Mouse (Mus musculus): ENCODE data around the gene Acadl. TPM values are rescaled to one million over a fixed set of nuclear protein-coding genes. Genes with fewer than 3 reads are reported as not detected.

The Acadl gene
- polyA plus RNA-seq, 2 experiments: 34.8 to 105 TPM

DNA sequence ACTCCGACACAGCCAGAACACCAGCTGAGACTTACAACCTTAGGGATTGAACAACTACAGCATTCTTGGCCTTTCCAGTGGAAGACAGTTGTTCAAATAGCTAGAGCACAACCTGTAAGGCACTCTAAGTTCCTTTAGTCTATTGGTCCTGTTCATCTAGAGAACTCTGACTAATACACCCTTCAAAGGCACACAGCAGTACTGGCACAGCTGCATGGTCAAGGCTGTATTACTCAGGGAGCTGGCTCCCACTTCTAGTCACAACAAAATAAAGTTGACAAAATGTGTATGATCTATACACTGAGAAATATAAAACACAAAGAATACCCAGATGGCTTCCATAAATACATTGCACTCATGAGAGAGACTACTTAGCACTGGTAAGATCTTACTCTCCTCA lies 56.3 kb downstream of the Acadl start:
- 85% methylated on average over 1 of the region's 1 CpGs for WGBS (ENCODE audit: insufficient replicate concordance)
- Histone ChIP-seq H3K9me3 (ENCODE audit: control insufficient read depth, low read length) (no peaks in the 10 kb centered on the region), H3K4me1 (replicated peaks; ENCODE audit: control insufficient read depth in 2 of 2, insufficient read depth in 2 of 2, low read length in 1 of 2) (no peaks in the 10 kb centered on the region), H3K27me3 (ENCODE audit: control insufficient read depth, insufficient read depth, low read length) (no peaks in the 10 kb centered on the region), H3K4me2 (ENCODE audit: low read depth) (no peak overlapping the region), H3K4me3 (ENCODE audit: insufficient read depth in 1 of 2, low read depth in 2 of 2, low read length in 2 of 2) (no peak overlapping the region), H3K9ac (replicated peaks) (no peak overlapping the region), H3K36me3 (replicated peaks; ENCODE audit: control insufficient read depth, insufficient read depth, low read depth) (no peaks in the 10 kb centered on the region), H3K27ac (no peak overlapping the region)
- no peak for TF ChIP-seq EP300 (IDR thresholded peaks at IDR 0.05; ENCODE audit: low read depth)
- no peak for TF ChIP-seq CTCF (IDR thresholded peaks at IDR 0.05; ENCODE audit: low read depth)
- DNase-seq (ENCODE audit: low read depth in 3 of 3, low spot score in 3 of 3) (no peak), ATAC-seq (ENCODE audit: insufficient read depth) (no peak)

DNA sequence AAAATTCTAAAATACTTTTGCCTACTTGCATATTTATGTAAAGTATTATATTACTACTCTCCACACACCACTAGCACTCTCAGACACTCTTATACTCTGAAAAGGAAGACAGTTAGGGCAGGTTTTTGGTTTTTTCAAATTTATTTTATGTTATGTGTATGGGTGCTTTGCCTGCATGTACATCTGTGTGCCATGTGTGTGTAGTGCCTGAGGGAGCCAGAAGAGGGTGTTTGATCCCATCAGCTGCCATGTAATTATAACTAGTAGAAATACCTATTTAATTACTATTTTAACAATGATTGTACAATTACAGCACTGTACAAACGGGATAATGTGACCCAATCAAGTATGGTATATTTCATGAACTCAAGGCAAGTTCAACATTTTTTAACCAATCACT lies 57.7 kb downstream of the Acadl start:
- TF ChIP-seq EP300 (IDR thresholded peaks at IDR 0.05; ENCODE audit: low read depth): no peak
- no peak for TF ChIP-seq CTCF (IDR thresholded peaks at IDR 0.05; ENCODE audit: low read depth)
- 52% methylated on average over 1 of the region's 1 CpGs for WGBS (ENCODE audit: insufficient replicate concordance)
- no peak overlapping the region for H3K4me2 ChIP-seq (ENCODE audit: low read depth)
- ATAC-seq (ENCODE audit: insufficient read depth): no peak
- no peak overlapping the region for H3K27ac ChIP-seq
- H3K27me3 ChIP-seq (ENCODE audit: control insufficient read depth, insufficient read depth, low read length): no peaks in the 10 kb centered on the region
- no peak for DNase-seq (ENCODE audit: low read depth in 3 of 3, low spot score in 3 of 3)
- no peaks in the 10 kb centered on the region for H3K4me1 ChIP-seq (replicated peaks; ENCODE audit: control insufficient read depth in 2 of 2, insufficient read depth in 2 of 2, low read length in 1 of 2)
- no peak overlapping the region for H3K9ac ChIP-seq (replicated peaks)
- no peak overlapping the region for H3K4me3 ChIP-seq (ENCODE audit: insufficient read depth in 1 of 2, low read depth in 2 of 2, low read length in 2 of 2)
- H3K36me3 ChIP-seq (replicated peaks; ENCODE audit: control insufficient read depth, insufficient read depth, low read depth): no peaks in the 10 kb centered on the region
- H3K9me3 ChIP-seq (ENCODE audit: control insufficient read depth, low read length): no peaks in the 10 kb centered on the region

DNA sequence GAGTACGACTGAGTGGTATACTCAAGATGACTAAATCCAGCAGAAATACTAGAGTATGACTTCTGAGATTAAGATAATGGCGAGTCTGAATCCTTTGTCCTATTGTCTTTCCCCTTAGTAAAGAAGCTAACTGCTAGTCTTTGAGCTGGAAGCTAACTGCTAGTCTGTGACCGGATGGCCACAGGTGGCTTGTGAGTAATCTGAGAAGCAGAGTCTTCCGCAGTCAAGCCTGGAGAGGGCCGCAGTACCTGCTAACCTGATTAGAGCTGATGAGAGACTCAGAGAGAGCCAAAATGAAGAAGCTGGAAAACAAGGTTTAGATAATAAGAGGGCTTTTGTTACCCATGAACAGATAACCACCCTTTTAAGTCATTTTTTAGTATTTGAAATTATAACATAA lies 58.4 kb downstream of the Acadl start:
- 69% methylated on average over 5 of the region's 5 CpGs for WGBS (ENCODE audit: insufficient replicate concordance)
- no peaks in the 10 kb centered on the region for H3K27me3 ChIP-seq (ENCODE audit: control insufficient read depth, insufficient read depth, low read length)
- H3K4me1 ChIP-seq (replicated peaks; ENCODE audit: control insufficient read depth in 2 of 2, insufficient read depth in 2 of 2, low read length in 1 of 2): no peaks in the 10 kb centered on the region
- H3K27ac ChIP-seq: no peak overlapping the region
- no peaks in the 10 kb centered on the region for H3K9me3 ChIP-seq (ENCODE audit: control insufficient read depth, low read length)
- no peak for ATAC-seq (ENCODE audit: insufficient read depth)
- no peak overlapping the region for H3K4me2 ChIP-seq (ENCODE audit: low read depth)
- H3K36me3 ChIP-seq (replicated peaks; ENCODE audit: control insufficient read depth, insufficient read depth, low read depth): no peaks in the 10 kb centered on the region
- no peak for DNase-seq (ENCODE audit: low read depth in 3 of 3, low spot score in 3 of 3)
- no peak overlapping the region for H3K9ac ChIP-seq (replicated peaks)
- TF ChIP-seq CTCF (IDR thresholded peaks at IDR 0.05; ENCODE audit: low read depth) (no peak), EP300 (IDR thresholded peaks at IDR 0.05; ENCODE audit: low read depth) (no peak)
- H3K4me3 ChIP-seq (ENCODE audit: insufficient read depth in 1 of 2, low read depth in 2 of 2, low read length in 2 of 2): no peak overlapping the region

DNA sequence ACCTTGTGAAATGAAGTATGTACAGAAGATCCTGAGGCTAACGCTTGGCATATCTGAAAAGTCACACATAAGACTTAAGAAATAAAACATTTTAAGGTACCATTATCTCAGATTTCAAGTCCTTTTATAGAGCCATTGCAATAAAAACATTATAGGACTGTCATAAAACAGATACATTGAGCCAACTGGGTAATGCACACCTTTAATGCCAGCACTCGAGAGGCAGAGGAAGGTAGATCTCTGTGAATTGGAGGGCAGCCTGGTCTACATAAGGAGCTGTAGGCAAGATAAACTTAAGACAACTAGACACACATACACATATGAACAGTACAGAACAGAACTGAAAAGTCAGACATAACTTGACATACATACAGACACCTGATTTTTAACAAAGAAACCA lies 65.1 kb downstream of the Acadl start:
- Histone ChIP-seq H3K4me2 (ENCODE audit: low read depth) (no peak overlapping the region), H3K27me3 (ENCODE audit: control insufficient read depth, insufficient read depth, low read length) (no peaks in the 10 kb centered on the region), H3K9ac (replicated peaks) (no peak overlapping the region), H3K36me3 (replicated peaks; ENCODE audit: control insufficient read depth, insufficient read depth, low read depth) (no peaks in the 10 kb centered on the region), H3K4me1 (replicated peaks; ENCODE audit: control insufficient read depth in 2 of 2, insufficient read depth in 2 of 2, low read length in 1 of 2) (no peaks in the 10 kb centered on the region), H3K4me3 (ENCODE audit: insufficient read depth in 1 of 2, low read depth in 2 of 2, low read length in 2 of 2) (no peak overlapping the region), H3K27ac (no peak overlapping the region), H3K9me3 (ENCODE audit: control insufficient read depth, low read length) (no peaks in the 10 kb centered on the region)
- ATAC-seq (ENCODE audit: insufficient read depth) (no peak), DNase-seq (ENCODE audit: low read depth in 3 of 3, low spot score in 3 of 3) (no peak)
- no peak for TF ChIP-seq EP300 (IDR thresholded peaks at IDR 0.05; ENCODE audit: low read depth)
- TF ChIP-seq CTCF (IDR thresholded peaks at IDR 0.05; ENCODE audit: low read depth): no peak
- WGBS (ENCODE audit: insufficient replicate concordance): 79% methylated on average over 2 of the region's 2 CpGs

DNA sequence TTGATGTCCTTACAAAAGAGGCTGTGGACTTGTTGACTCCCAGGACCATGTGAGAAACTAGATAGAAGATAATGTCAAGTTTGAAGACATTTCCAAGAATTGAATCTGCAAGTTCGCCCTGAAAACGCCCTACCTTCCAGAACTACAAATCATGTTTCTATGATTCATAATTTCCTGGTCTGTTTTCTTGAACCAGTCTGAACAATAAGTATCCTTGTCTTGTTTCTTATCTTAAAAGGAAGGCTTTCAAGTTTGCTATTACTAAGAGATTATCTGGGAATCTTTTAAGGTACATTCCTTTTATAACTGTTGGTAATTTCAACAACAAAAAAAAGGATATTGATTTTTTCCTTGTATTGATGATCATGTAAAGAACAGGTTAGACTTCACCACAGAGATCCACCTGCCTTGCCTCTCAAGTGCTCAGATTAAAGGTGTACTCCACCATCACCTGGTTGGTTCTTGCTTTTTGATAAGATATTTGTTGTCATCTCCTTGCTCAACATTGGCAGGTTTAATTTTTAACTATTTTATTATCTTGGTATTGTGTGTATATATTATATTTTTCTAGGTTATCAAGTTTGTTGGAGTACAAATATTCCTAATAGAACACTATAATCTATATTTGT lies 70.1 kb downstream of the Acadl start:
- Histone ChIP-seq H3K27me3 (ENCODE audit: control insufficient read depth, insufficient read depth, low read length) (no peaks in the 10 kb centered on the region), H3K36me3 (replicated peaks; ENCODE audit: control insufficient read depth, insufficient read depth, low read depth) (no peaks in the 10 kb centered on the region), H3K4me1 (replicated peaks; ENCODE audit: control insufficient read depth in 2 of 2, insufficient read depth in 2 of 2, low read length in 1 of 2) (no peaks in the 10 kb centered on the region), H3K4me2 (ENCODE audit: low read depth) (no peak overlapping the region), H3K9ac (replicated peaks) (no peak overlapping the region), H3K4me3 (ENCODE audit: insufficient read depth in 1 of 2, low read depth in 2 of 2, low read length in 2 of 2) (no peak overlapping the region), H3K9me3 (ENCODE audit: control insufficient read depth, low read length) (no peaks in the 10 kb centered on the region), H3K27ac (no peak overlapping the region)
- no peak for TF ChIP-seq EP300 (IDR thresholded peaks at IDR 0.05; ENCODE audit: low read depth)
- no peak for TF ChIP-seq CTCF (IDR thresholded peaks at IDR 0.05; ENCODE audit: low read depth)
- DNase-seq (ENCODE audit: low read depth in 3 of 3, low spot score in 3 of 3): no peak
- WGBS (ENCODE audit: insufficient replicate concordance): 39% methylated on average over 2 of the region's 2 CpGs
- no peak for ATAC-seq (ENCODE audit: insufficient read depth)
